Mouse (Mus musculus) limb, embryonic 14.5 days (tissue): ENCODE results near the gene Ube3b. TPM values are rescaled to one million over a fixed set of nuclear protein-coding genes. Genes with fewer than 3 reads are reported as not detected.

Experiments used
- ATAC-seq: fragments of 200-750 bp; cut with Nextera tagmentation; 2 replicates; pipeline ENCODE4 v1.8.0; 2017; ENCODE audit warnings: low read depth, moderate number of reproducible peaks, moderate TSS enrichment; ENCODE audit not compliant: low FRiP score
- DNase-seq: peaks from one replicate; pipeline ENCODE4 v3.0.0-alpha.2; 2015; ENCODE audit warnings: low spot score
- H3K27ac ChIP-seq: fragments of 300-500 bp; sonication (generic); replicated peaks from 2 replicates; pipeline ENCODE4 v1.5.1; 2014; ENCODE audit warnings: low read depth, mild to moderate bottlenecking, low read length, moderate library complexity, mixed read lengths
- H3K27me3 ChIP-seq: fragments of 300-500 bp; sonication (generic); 2 replicates; pipeline ENCODE4 v1.6.1; 2014; ENCODE audit warnings: low read length, mixed read lengths; ENCODE audit not compliant: control insufficient read depth, insufficient read depth
- H3K36me3 ChIP-seq: fragments of 300-500 bp; sonication (generic); 2 replicates; pipeline ENCODE4 v1.6.1; 2014; ENCODE audit warnings: mild to moderate bottlenecking, low read length, moderate library complexity, mixed read lengths; ENCODE audit not compliant: control insufficient read depth, insufficient read depth
- H3K4me1 ChIP-seq: fragments of 300-500 bp; sonication (generic); 2 replicates; pipeline ENCODE4 v1.6.1; 2014; ENCODE audit warnings: antibody characterized with exemption, low read length, mixed read lengths; ENCODE audit not compliant: control insufficient read depth, insufficient read depth
- H3K4me2 ChIP-seq: fragments of 300-500 bp; sonication (generic); replicated peaks from 2 replicates; pipeline ENCODE4 v1.6.1; 2014; ENCODE audit warnings: low read depth, mild to moderate bottlenecking, low read length, moderate library complexity; ENCODE audit not compliant: severe bottlenecking
- H3K4me3 ChIP-seq: fragments of 300-500 bp; sonication (generic); replicated peaks from 2 replicates; pipeline ENCODE4 v1.5.1; 2014; ENCODE audit warnings: low read length
- H3K9ac ChIP-seq: fragments of 300-500 bp; sonication (generic); 2 replicates; pipeline ENCODE4 v1.6.1; 2014; ENCODE audit warnings: mild to moderate bottlenecking, low read depth, low read length, moderate library complexity; ENCODE audit not compliant: severe bottlenecking
- H3K9me3 ChIP-seq: fragments of 300-500 bp; sonication (generic); 2 replicates; pipeline ENCODE4 v1.6.1; 2016; ENCODE audit warnings: low read length; ENCODE audit not compliant: control insufficient read depth
- POLR2A ChIP-seq: fragments of 200-500 bp; IDR thresholded peaks from 2 replicates; pipeline ENCODE4 v1.8.0; 2012; ENCODE audit warnings: inconsistent platforms, mild to moderate bottlenecking, moderate library complexity, borderline replicate concordance; ENCODE audit not compliant: insufficient read depth, insufficient read length; ENCODE audit errors: extremely low read depth
- whole genome bisulfite sequencing: fragments of 180-500 bp; shearing (Covaris S2); extraction: QIAGEN DNeasy Blood & Tissue Kit; methylation state at CpG from one replicate; pipeline ENCODE4 v1.1.7; 2014; 5-methylcytosine and 5-hydroxymethylcytosine counted together
- polyA plus RNA-seq, 2 experiments: library from polyadenylated mRNA; depleted of rRNA in 1 of 2; stranded (reverse) in 1 of 2; unstranded in 1 of 2; fragments of >200 nt; fragmentation: Nextera tagmentation in 1 of 2; extraction: Ambion mirVana in 1 of 2; gene quantifications; 2 replicates each; pipeline versions ENCODE4 v1.2.1 to v1.2.3; 2012 to 2014

The Ube3b gene
- polyA plus RNA-seq (2012; rRNA removed) (57.6 and 78.4 TPM in 2 replicates), polyA plus RNA-seq (2014; fragmentation: Nextera tagmentation; extraction: Ambion mirVana) (51.2 and 56.4 TPM in 2 replicates)

DNA sequence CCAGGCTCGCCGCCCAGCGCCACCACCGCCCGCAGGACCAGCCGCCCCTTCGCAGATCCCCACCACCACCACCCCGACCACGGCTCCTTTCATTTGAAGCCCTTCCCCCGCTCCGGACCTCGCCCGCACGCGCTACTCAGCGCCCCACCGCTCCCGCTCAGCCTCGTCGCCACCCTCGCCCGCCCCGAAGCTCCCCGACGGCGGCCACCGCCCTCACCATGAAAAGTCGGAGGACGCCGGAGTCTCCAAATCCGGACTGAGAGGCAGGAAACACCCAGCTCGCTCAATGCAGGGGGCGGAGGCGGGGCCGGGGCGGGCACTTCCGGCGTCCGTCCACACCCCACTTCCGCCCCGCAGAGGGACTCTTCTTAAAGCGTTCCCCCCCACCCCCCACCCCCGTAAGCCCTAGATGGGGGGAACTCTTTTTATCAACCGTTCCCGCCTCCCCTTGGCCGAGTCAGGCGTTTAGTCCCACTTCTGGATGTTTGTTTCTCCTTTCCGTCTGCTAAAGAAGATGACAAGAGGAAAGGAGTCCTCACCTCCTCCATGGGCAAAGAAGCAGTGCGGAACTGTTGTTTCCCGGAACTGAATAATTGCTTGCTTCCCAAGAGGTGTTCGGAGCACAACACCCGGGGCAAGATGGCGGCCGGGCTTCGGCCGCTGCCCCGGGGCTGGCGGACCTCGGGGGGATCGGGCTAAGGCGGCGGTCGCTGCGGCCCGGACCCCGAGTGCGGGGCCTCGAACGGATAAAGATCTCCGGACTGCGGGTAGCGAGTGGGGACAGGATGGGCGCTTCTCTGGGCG is at the start of gene Ube3b, which contains the start of gene Kctd10:
Gene Ube3b, plus strand, starts transcription at position 399 of the 804 bp plus-strand sequence.
Gene Kctd10, minus strand, starts transcription at position 300 of the 804 bp plus-strand sequence.
- Histone ChIP-seq H3K4me2 (peak within 1 kb of the TSS; percentile 89), H3K36me3 (peaks cover 28% of the 10 kb centered on the region), H3K4me1 (peaks cover 26% of the 10 kb centered on the region), H3K27me3 (no peaks in the 10 kb centered on the region), H3K9me3 (no peaks in the 10 kb centered on the region), H3K27ac (peak within 1 kb of the TSS; percentile 77), H3K9ac (peak within 1 kb of the TSS; percentile 95), H3K4me3 (peak within 1 kb of the TSS; percentile 89)
- ATAC-seq (peak; percentile 96), DNase-seq (peak; percentile 92)
- TF ChIP-seq POLR2A = peak; percentile 85
- under 1% methylated on average over 69 of the region's 74 CpGs for WGBS

DNA sequence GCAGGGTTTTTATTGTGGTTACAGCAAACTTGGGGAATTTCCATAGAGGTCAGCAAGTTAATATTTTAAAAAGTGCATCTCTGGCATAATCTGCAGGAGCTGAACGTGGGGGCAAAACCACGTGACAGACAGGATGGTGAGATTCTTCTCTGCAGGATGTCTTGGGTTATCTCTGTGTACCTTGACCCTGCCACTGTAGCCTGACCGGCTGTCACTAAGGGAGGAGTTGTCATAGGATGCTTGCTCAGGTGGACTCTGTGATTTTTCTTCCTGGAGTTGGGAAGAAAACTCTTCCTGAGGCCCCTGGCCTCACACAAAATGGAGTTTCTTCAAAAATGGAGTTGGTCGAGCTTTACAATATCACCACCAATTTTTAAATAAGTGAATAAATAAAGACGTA is 37.4 kb upstream of the Ube3b start:
- DNase-seq (no peak), ATAC-seq (no peak)
- no peaks in the 10 kb centered on the region for H3K36me3 ChIP-seq
- H3K9ac ChIP-seq = no peak overlapping the region
- H3K9me3 ChIP-seq = no peaks in the 10 kb centered on the region
- no peak overlapping the region for H3K27ac ChIP-seq
- no peak for TF ChIP-seq POLR2A
- no peak overlapping the region for H3K4me3 ChIP-seq
- 78% methylated on average over 5 of the region's 5 CpGs for WGBS
- no peak overlapping the region for H3K4me2 ChIP-seq
- H3K27me3 ChIP-seq = no peaks in the 10 kb centered on the region
- no peaks in the 10 kb centered on the region for H3K4me1 ChIP-seq

DNA sequence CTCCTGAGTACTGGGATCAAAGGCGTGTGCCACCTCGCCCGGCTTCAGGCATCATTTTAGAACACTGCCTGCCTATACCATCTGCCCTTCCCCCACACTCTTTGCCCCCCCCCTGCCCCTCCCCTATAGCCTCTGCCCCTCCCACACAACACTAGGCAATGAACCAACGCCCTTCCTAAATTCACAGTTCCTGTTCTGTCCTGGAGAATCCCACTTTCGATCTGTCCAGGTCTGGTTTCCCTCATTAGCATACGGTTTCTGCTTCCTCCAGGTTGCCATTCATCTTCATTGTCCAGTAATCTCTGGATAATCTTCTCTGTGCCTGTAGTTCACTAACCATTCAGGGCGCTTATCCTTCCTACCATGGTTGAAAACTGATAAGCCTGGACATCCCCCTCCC is 36.8 kb upstream of the Ube3b start:
- H3K9me3 ChIP-seq = no peaks in the 10 kb centered on the region
- H3K27ac ChIP-seq = no peak overlapping the region
- no peak overlapping the region for H3K4me3 ChIP-seq
- H3K4me2 ChIP-seq = no peak overlapping the region
- no peaks in the 10 kb centered on the region for H3K4me1 ChIP-seq
- ATAC-seq (no peak), DNase-seq (no peak)
- no peak overlapping the region for H3K9ac ChIP-seq
- 92% methylated on average over 7 of the region's 7 CpGs for WGBS
- H3K27me3 ChIP-seq = no peaks in the 10 kb centered on the region
- no peaks in the 10 kb centered on the region for H3K36me3 ChIP-seq
- TF ChIP-seq POLR2A = no peak

DNA sequence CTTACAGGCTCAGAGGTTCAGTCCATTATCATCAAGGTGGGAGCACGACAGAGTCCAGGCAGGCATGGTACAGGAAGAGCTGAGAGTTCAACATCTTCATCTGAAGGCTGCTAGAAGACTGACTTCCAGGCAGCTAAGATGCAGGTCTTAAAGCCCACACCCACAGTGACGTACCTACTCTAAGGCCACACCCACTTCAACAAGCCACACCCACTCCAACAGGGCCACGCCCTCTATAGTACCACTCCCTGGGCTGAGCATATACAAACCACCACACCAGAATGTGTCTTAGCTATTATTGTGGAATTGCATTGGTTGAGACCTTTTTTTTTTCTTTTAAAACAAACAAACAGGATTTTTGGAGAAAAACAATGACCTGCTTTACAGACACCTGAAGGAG is 34.9 kb upstream of the Ube3b start:
- Histone ChIP-seq H3K9me3 (no peaks in the 10 kb centered on the region), H3K9ac (no peak overlapping the region), H3K4me2 (no peak overlapping the region), H3K36me3 (no peaks in the 10 kb centered on the region), H3K4me1 (no peaks in the 10 kb centered on the region), H3K4me3 (no peak overlapping the region), H3K27me3 (no peaks in the 10 kb centered on the region), H3K27ac (no peak overlapping the region)
- TF ChIP-seq POLR2A = no peak
- ATAC-seq = no peak
- WGBS = 47% methylated on average over 3 of the region's 3 CpGs
- no peak for DNase-seq

DNA sequence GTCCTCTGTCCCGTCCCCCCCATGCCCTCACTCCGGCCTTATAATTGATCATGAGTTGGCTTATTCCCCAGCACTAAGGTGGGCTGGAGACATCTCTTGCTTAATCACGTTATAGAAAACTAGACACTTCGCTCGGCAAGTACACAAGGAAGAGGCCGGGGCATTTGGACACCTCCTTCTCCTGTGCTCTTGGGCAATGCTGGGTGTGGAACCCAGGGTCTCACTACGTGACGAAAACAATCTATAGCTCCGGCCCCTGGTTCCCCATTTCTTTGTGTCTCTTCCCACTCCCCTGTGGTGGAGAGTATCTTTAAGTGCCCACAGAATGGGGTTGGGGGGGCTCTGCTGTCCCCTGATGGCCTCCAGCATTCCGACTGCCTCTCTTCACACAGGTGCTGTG is 33.4 kb upstream of the Ube3b start:
- ATAC-seq (no peak), DNase-seq (no peak)
- H3K36me3 ChIP-seq = no peaks in the 10 kb centered on the region
- WGBS = 86% methylated on average over 10 of the region's 10 CpGs
- H3K4me1 ChIP-seq = no peaks in the 10 kb centered on the region
- no peak overlapping the region for H3K4me2 ChIP-seq
- H3K9ac ChIP-seq = no peak overlapping the region
- no peak for TF ChIP-seq POLR2A
- no peak overlapping the region for H3K4me3 ChIP-seq
- H3K27me3 ChIP-seq = no peaks in the 10 kb centered on the region
- H3K9me3 ChIP-seq = no peaks in the 10 kb centered on the region
- no peak overlapping the region for H3K27ac ChIP-seq

DNA sequence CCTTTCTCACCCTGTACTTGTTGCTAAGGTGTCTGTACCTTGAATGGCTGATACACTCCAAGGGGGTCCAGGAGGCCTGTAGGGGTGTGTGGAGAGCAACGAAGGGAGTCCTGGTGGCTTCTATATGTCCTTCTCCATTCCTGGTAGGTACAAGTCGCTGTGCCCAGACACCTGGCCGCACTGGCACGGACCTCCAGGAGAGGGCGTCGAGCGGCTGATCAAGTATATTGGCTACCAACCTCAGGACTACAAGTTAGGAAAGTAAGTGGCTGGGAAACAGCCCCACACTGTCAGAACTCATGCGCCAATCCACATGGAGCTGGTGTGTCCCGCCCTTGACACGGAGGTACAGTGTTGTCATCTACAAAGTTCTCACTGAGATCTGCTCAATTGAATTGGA is 28.9 kb upstream of the Ube3b start:
- Histone ChIP-seq H3K9ac (no peak overlapping the region), H3K4me2 (no peak overlapping the region), H3K9me3 (no peaks in the 10 kb centered on the region), H3K36me3 (no peaks in the 10 kb centered on the region), H3K27ac (no peak overlapping the region), H3K4me3 (no peak overlapping the region), H3K27me3 (no peaks in the 10 kb centered on the region), H3K4me1 (peaks cover 2% of the 10 kb centered on the region)
- no peak for TF ChIP-seq POLR2A
- no peak for DNase-seq
- ATAC-seq = no peak
- 59% methylated on average over 10 of the region's 10 CpGs for WGBS
